Mouse (Mus musculus) liver, embryonic 15.5 days (tissue): Measurements from ENCODE around the gene Mfap1b. TPM values are rescaled to one million over a fixed set of nuclear protein-coding genes. Genes with fewer than 3 reads are reported as not detected.

ENCODE experiments used
- microRNA-seq: library from miRNA; unstranded; fragments of <30 nt; microRNA quantifications from one replicate; pipeline ENCODE4, GENCODE M21; 2016
- polyA plus RNA-seq: library from polyadenylated mRNA; unstranded; fragments of >200 nt; fragmentation: Nextera tagmentation; extraction: Ambion mirVana; gene quantifications from 2 replicates; pipeline ENCODE4 v1.2.1, GENCODE M21; 2015

Mfap1b gene
- polyA plus RNA-seq, 1 experiment from 2014 or later = 20.6 TPM

Small RNA genes within 50 kb of the gene (microRNA-seq; reads per million reads assigned to microRNA genes)
- gene Gm22953 = not detected

Other genes with a start within 250 kb of the Mfap1b start
- gene Trp53bp1, start 202.7 kb downstream of the Mfap1b start, polyA plus RNA-seq = 20.5 and 20.9 TPM in 2 replicates
- 0.09 and 0.13 TPM in 2 replicates for gene Map1a, start 184.5 kb downstream of the Mfap1b start, polyA plus RNA-seq
- gene Ppip5k1, start 118.7 kb downstream of the Mfap1b start, polyA plus RNA-seq = 5.9 and 6.2 TPM in 2 replicates
- gene Ckmt1, start 116.4 kb downstream of the Mfap1b start, polyA plus RNA-seq = 0.46 and 0.68 TPM in 2 replicates
- not detected in 2 replicates for gene Strc, start 86.9 kb downstream of the Mfap1b start, polyA plus RNA-seq
- 271 and 287 TPM in 2 replicates for gene Pdia3, start 60.3 kb downstream of the Mfap1b start, polyA plus RNA-seq
- gene Catsper2, start 60.3 kb downstream of the Mfap1b start, polyA plus RNA-seq = 0.61 and 0.97 TPM in 2 replicates
- 2.9 and 3.0 TPM in 2 replicates for gene Ell3, start 29.8 kb downstream of the Mfap1b start, polyA plus RNA-seq
- 167 and 207 TPM in 2 replicates for gene Serf2, start 24.9 kb downstream of the Mfap1b start, polyA plus RNA-seq
- gene Hypk, start 20.8 kb downstream of the Mfap1b start, polyA plus RNA-seq = 76.0 and 87.0 TPM in 2 replicates
- gene Serinc4, start 17.3 kb downstream of the Mfap1b start, polyA plus RNA-seq = not detected in 2 replicates
- gene Mfap1a, start 32.6 kb upstream of the Mfap1b start, polyA plus RNA-seq = 11.4 TPM in 2 replicates
- 6.6 and 8.0 TPM in 2 replicates for gene Wdr76, start 32.7 kb upstream of the Mfap1b start, polyA plus RNA-seq